Mouse (Mus musculus) NIH3T3 (cell line): ENCODE results near the gene Gli3.

ENCODE experiments used
- DNase-seq: peaks from one replicate; pipeline ENCODE4 v3.0.0-alpha.2; 2012; ENCODE audit warnings: low read depth

Gene Gli3

DNA sequence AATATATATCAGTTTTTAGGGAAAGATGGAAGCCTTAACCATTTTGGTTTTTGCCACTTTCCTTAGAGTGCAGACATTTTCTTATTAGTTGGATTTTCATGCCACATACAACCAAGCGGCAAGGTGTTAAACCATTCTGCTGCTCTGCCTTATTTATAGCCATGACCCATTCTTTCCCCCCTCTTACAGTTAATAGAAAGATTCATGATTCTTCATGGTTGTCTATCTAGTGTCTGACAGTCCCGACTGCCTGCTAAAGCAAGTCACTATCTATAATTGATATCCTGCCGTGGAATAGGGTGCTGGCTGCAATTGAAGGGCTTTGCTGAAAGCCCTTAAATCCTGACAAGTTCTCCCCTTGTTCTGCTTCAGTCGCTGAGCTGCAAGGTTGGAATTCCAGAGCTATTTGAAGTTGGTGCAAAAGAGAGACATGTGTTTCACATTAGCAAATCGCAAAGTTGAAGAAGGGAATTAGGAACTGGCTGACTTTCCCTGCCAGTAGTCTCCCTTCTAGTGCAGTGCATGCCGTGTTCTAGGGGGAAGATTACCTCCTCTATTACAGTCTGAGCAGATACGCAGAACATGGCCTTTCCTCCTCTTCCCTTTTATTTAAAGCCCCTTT lies 201.7 kb downstream of the Gli3 start:
- DNase-seq: peak; percentile 70

- no peak for DNase-seq
These were observed 202.5 kb downstream of the Gli3 start for GRCm38 (mm10) chr13:15665514-15665913.

GRCm38 (mm10) chr13:15670144-15670961 lies 207.3 kb downstream of the Gli3 start:
- DNase-seq: no peak

DNA sequence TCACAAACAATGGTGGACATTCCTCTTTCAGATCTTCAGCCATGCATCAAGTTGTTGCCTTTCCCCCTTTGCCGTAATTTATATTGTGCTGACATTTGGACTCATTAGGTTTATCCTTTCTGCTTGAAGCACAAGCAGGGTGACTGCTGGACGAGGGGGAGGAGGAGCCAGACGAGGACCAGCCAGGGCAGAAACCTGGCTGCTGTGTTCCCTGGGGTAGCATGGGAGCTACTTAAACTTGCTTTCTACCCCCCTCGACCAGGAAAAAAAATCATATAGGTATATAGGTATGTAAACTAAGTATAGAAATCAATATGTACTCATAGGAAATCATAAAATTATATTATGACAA lies 207.9 kb downstream of the Gli3 start:
- DNase-seq: no peak

DNA sequence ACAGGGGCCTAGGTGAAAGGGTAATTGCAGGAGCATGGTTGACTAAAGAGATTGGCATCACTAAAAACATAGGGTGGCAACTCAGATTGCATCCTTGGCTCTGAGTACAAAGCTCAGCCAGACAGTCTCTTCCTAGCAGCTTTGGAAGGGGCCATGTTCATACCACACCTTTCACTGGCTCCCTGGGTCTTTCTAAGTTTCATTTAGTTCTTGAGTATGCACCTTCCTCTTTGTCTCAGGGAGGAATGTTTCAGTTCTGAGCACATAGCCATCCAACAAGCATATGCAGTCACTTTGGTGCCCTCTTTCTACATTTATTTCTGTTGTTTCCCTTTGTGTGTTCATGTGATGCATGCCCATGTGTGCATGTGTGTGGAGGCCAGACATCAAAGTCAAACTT lies 212.4 kb downstream of the Gli3 start:
- no peak for DNase-seq

DNA sequence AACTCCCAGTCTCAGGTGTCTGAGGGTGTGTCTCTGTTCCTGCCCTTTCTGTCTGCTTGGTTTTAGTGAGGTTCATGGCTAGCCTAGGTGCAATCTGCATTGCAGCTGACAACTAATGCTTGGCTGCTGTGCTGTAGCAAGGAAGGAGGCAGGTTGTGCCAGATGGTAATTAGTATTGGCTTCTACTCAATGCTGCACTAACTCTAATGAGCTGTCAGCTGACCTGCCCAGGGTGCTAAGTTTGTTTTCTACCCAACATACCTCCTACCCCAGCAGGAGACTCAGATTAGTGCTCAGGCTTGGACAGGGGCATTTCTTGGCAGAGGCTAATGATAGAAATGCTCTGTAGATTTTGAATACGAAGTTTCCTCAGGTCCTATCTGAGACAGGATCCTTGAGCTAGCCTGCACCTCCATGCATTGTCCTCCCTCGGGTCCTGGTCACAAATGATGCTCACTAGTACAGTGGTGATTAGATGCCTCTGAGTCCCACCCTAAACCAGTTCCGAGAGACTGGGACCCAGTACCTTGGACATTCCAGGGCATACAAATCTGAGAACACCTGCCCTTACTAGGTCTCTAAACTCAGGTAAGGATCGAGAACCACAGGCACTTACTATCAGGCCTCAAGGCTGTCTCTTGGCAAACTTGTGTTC lies 214.2 kb downstream of the Gli3 start:
- no peak for DNase-seq

DNA sequence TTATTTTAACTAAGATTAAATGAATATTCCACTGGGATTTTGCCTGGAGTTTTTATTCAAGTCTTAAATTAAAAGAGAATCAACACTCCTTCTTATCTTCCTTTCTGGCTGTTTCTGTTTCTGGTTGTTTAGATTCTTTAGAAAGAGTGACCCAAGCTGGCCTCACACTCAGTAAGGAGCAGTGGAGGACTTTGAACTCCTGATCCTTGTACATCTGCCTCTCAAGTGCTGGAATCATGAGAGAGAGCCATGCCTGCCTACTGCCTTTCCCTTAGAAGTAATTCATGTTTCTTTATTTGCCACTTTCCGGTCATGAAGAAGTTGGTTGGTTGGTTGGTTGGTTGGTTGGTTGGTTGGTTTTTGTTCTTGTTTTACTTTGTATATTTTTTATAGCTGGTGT lies 218.5 kb downstream of the Gli3 start:
- DNase-seq: no peak

- DNase-seq: no peak
These were observed 220.0 kb downstream of the Gli3 start for GRCm38 (mm10) chr13:15683006-15683405.

- DNase-seq: no peak
These were observed 225.2 kb downstream of the Gli3 start for GRCm38 (mm10) chr13:15688074-15688825.

GRCm38 (mm10) chr13:15688826-15689501 lies 225.9 kb downstream of the Gli3 start:
- DNase-seq: no peak

GRCm38 (mm10) chr13:15691751-15692464 lies 228.9 kb downstream of the Gli3 start:
- peak; percentile 56 for DNase-seq

DNA sequence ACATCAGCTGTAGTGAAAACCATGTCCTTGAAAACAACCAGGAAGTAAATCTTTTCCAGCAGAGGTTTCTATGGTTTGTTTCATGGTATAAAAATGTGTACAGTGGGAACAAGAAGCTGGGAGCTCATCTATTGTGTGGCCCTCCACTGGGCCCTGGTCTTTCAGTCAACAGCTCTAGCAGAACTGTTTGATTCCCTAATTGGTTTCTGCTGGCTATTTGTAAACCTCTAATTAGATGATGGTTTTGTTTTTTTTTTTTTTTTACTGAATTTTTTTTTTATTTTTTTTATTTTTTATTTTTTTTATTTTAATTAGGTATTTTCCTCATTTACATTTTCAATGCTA lies 229.4 kb downstream of the Gli3 start:
- DNase-seq: no peak

GRCm38 (mm10) chr13:15698284-15698683 lies 235.2 kb downstream of the Gli3 start:
- peak; percentile 8 for DNase-seq

- no peak for DNase-seq
These were observed 236.1 kb downstream of the Gli3 start for GRCm38 (mm10) chr13:15699116-15699515.

- DNase-seq: no peak
These were observed 241.6 kb downstream of the Gli3 start for GRCm38 (mm10) chr13:15704669-15705068.

DNA sequence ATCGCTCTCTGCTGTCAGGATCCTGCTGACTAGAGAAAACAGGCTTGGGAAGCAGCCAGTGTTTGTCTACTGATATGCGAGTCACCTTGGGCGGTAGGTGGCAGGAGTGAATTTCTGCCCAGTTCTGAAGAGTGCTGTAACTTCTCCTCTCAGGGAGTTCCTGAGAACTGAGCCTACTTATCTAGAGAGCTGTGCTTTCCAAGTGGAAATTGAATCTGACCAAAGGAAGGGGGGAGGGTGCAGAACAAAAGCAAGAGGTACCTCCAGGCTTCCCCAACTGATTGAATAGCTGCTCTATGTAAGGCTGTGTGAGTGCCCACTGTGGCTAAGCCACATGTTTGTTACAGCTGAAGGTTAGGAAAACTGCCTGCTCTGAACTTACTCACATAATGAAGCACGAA lies 244.4 kb downstream of the Gli3 start:
- DNase-seq: peak; percentile 63

- no peak for DNase-seq
These were observed 250.5 kb downstream of the Gli3 start for GRCm38 (mm10) chr13:15713486-15713885.

GRCm38 (mm10) chr13:15714331-15714725 lies 251.3 kb downstream of the Gli3 start:
- no peak for DNase-seq

- peak; percentile 75 for DNase-seq
These were observed 251.8 kb downstream of the Gli3 start for GRCm38 (mm10) chr13:15714726-15715437.

DNA sequence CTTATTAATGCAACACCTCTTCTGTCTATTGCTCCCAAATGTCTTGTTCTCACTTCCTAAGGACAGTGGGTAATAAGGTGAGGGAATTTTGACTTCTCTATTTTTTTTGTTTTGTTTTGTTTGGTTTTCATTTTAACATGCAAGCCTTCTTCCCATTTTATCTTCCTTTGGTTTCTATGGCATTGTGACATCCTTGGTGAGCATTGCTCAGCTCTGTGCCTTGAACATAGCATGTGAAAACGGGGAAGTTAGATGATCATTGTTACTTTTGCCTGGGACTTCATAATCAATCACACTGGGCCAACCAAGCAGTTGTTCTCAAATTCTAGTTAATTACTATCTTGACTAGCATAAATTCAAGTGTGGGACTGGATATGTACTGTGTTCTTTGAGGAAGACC lies 258.4 kb downstream of the Gli3 start:
- no peak for DNase-seq
